Mouse (Mus musculus) urinary bladder, postnatal 10 days (tissue): ENCODE results near the gene Ifng.

Source experiments
- DNase-seq: peaks from one replicate; pipeline ENCODE4 v3.0.0; 2022; ENCODE audit warnings: low spot score

The Ifng gene

GRCm38 (mm10) chr10:118480118-118480517 lies 39.3 kb downstream of the Ifng start:
- DNase-seq = no peak

- no peak for DNase-seq
These were observed 39.9 kb downstream of the Ifng start for GRCm38 (mm10) chr10:118480793-118481192.

DNA sequence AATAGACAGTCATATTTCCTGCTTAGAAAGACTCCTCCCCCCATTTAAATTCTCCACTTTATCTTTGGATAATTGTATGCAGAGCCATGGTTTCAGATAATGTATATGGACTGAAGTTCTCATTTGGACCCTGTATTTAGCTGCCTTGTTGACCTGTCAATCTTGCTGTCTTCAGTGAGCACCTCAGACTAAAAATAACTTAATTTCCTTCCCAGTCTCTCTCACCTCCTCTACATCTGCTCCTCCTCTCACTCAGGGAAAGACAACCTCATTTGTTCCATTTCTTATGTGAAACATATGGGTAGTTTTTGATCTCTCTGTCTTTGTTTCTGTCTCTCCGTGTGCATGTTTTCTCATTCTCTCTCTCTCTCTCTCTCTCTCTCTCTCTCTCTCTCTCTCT lies 53.3 kb downstream of the Ifng start:
- DNase-seq = no peak

- no peak for DNase-seq
These were observed 54.5 kb downstream of the Ifng start for GRCm38 (mm10) chr10:118495362-118495761.
